Mouse (Mus musculus) liver, embryonic 16.5 days (tissue): ENCODE measurements at regions not wholly inside any gene's neighbourhood (a gene's known extent, or its start where the extent isn't known, plus 50 kb on each side); places are given as distances from the start of the nearest gene placed in this dataset.

ENCODE experiments used
- ATAC-seq: fragments of 200-750 bp; cut with Nextera tagmentation; 2 replicates; pipeline ENCODE4 v1.8.0; 2017; ENCODE audit warnings: low read depth, mild to moderate bottlenecking, moderate number of reproducible peaks, moderate library complexity
- H3K27ac ChIP-seq: fragments of 300-500 bp; sonication (generic); 2 replicates; pipeline ENCODE4 v1.5.1; 2014; ENCODE audit warnings: mild to moderate bottlenecking, low read length
- H3K27me3 ChIP-seq: fragments of 300-500 bp; sonication (generic); 2 replicates; pipeline ENCODE4 v1.6.1; 2014; ENCODE audit warnings: low read depth, low read length, mixed read lengths; ENCODE audit not compliant: control insufficient read depth, insufficient read depth
- H3K36me3 ChIP-seq: fragments of 300-500 bp; sonication (generic); 2 replicates; pipeline ENCODE4 v1.6.1; 2014; ENCODE audit warnings: mild to moderate bottlenecking; ENCODE audit not compliant: control insufficient read depth, insufficient read depth
- H3K4me1 ChIP-seq: fragments of 300-500 bp; sonication (generic); 2 replicates; pipeline ENCODE4 v1.6.1; 2014; ENCODE audit warnings: low read depth, low read length, mixed read lengths; ENCODE audit not compliant: control insufficient read depth
- H3K4me2 ChIP-seq: fragments of 300-500 bp; sonication (generic); 2 replicates; pipeline ENCODE4 v1.6.1; 2014; ENCODE audit warnings: low read depth, low read length, mixed read lengths
- H3K4me3 ChIP-seq: fragments of 300-500 bp; sonication (generic); 2 replicates; pipeline ENCODE4 v1.5.1; 2014; ENCODE audit warnings: low read depth, mild to moderate bottlenecking, low read length
- H3K9ac ChIP-seq: fragments of 300-500 bp; sonication (generic); 2 replicates; pipeline ENCODE4 v1.6.1; 2014; ENCODE audit warnings: low read depth, low read length
- H3K9me3 ChIP-seq: fragments of 300-500 bp; sonication (generic); replicated peaks from 2 replicates; pipeline ENCODE4 v1.6.1; 2016; ENCODE audit warnings: low read length; ENCODE audit not compliant: control insufficient read depth
- WGBS: fragments of 180-500 bp; shearing (Covaris S2); extraction: QIAGEN DNeasy Blood & Tissue Kit; methylation state at CpG from one replicate; pipeline ENCODE4 v1.1.7; 2014; ENCODE audit not compliant: insufficient replicate concordance; 5-methylcytosine and 5-hydroxymethylcytosine counted together

- no peaks in the 10 kb centered on the region for H3K4me1 ChIP-seq
- no peak overlapping the region for H3K4me2 ChIP-seq
- H3K9ac ChIP-seq: no peak overlapping the region
- H3K4me3 ChIP-seq: no peak overlapping the region
- 60% methylated on average over 5 of the region's 5 CpGs for WGBS
- H3K9me3 ChIP-seq: no peaks in the 10 kb centered on the region; the same call in 1 of the 2 replicates
- H3K27me3 ChIP-seq: no peaks in the 10 kb centered on the region
- H3K27ac ChIP-seq: no peak overlapping the region
- no peaks in the 10 kb centered on the region for H3K36me3 ChIP-seq
- no peak for ATAC-seq
These were observed 82.0 kb upstream of the Slc35f3 start for GRCm38 (mm10) chr8:126216391-126216790.

DNA sequence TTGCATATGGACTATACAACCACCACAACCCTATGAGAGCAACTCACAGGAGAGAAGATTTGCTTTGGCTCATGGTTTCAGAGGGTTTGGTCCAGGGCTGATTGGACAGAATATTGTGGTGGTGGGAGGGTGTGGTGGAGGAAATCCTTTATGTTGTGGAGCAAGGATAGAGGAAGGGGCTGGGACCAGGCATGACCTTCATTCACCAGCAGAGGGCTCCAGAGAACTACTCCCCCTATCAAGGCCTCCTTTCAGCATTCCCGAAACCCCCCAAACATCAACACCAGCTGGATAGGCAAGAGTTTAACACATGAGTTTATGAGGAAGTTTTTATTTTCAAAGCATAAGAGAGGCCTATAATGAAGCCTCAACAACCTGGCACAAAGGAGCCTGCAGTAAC, 76.7 kb upstream of the Slc35f3 start:
- Histone ChIP-seq H3K9ac (no peak overlapping the region), H3K4me3 (no peak overlapping the region), H3K9me3 (no peaks in the 10 kb centered on the region; the same call in 1 of the 2 replicates), H3K36me3 (no peaks in the 10 kb centered on the region), H3K27ac (no peak overlapping the region), H3K4me1 (no peaks in the 10 kb centered on the region), H3K27me3 (no peaks in the 10 kb centered on the region), H3K4me2 (no peak overlapping the region)
- no peak for ATAC-seq
- 44% methylated on average over 1 of the region's 1 CpGs for WGBS

- WGBS: 70% methylated on average over 1 of the region's 1 CpGs
- Histone ChIP-seq H3K27ac (no peak overlapping the region), H3K36me3 (no peaks in the 10 kb centered on the region), H3K9ac (no peak overlapping the region), H3K4me3 (no peak overlapping the region), H3K4me2 (no peak overlapping the region), H3K27me3 (no peaks in the 10 kb centered on the region), H3K4me1 (no peaks in the 10 kb centered on the region), H3K9me3 (no peaks in the 10 kb centered on the region; the same call in 1 of the 2 replicates)
- ATAC-seq: no peak
These were observed 66.6 kb upstream of the Slc35f3 start for GRCm38 (mm10) chr8:126231801-126232200.

DNA sequence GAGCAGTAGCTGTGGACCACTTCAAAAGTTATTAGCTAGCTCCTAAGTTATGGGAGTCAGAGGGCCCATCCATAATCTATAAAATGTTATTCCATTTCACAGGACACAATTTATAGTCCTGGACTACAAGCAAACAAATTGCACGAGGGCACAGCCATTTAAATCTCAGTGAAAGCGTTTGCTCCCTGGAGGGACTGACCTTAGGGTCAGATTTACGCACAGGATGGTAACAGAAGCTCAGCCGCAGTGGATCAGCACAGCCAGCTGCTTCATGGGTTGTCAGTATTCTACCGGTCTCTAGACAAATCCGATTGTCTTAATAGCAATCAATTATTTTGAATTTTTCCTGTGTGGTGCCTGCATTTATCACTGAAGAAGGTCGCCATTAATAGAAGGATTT, 65.8 kb upstream of the Slc35f3 start:
- H3K4me1 ChIP-seq: no peaks in the 10 kb centered on the region
- 60% methylated on average over 7 of the region's 7 CpGs for WGBS
- no peaks in the 10 kb centered on the region for H3K36me3 ChIP-seq
- H3K27ac ChIP-seq: no peak overlapping the region
- no peak overlapping the region for H3K4me3 ChIP-seq
- no peak overlapping the region for H3K9ac ChIP-seq
- H3K4me2 ChIP-seq: no peak overlapping the region
- no peaks in the 10 kb centered on the region for H3K27me3 ChIP-seq
- no peak for ATAC-seq
- no peaks in the 10 kb centered on the region; the same call in 1 of the 2 replicates for H3K9me3 ChIP-seq

DNA sequence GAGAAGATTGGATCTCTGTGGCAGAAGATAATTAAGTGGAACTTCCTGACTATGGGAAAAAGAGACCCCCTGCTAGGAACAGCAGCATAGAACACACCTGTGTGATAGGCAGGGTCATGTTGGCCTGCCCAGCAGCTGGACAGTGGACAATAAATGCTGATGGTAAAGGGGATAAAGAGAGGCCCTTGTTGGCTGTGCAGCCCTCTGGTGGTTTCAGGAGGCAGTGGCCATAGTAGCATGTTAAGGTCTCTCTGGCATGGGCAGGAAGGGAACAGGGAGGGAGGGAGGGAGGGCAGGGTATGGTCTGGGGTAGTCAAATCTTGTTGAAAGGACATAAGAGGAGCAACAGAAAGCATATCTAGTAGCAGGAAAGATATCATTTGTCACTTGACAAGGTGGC, 58.7 kb upstream of the Slc35f3 start:
- Histone ChIP-seq H3K4me3 (no peak overlapping the region), H3K4me2 (no peak overlapping the region), H3K9me3 (no peaks in the 10 kb centered on the region), H3K27me3 (no peaks in the 10 kb centered on the region), H3K36me3 (no peaks in the 10 kb centered on the region), H3K27ac (no peak overlapping the region), H3K9ac (no peak overlapping the region), H3K4me1 (no peaks in the 10 kb centered on the region)
- ATAC-seq: no peak

DNA sequence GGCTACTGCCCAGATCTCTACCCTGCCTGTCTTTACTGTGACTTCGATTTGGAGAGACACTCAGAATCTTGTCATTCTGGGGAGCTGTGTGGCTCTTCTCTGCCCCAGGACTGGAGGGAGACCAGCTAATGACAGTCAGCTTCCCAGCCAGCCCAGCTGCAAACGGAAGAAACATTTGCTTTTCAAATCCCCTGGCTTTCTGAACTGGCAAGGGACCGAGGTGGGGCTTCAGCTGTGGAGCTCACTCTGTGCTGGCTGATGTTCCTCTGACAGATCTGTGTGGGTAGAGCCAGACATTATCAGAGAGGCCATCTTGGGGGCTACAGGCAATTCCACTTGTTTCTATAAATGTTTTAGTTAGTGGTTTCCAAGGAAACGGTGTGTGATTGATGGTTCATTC, 54.0 kb upstream of the Slc35f3 start:
- Histone ChIP-seq H3K9ac (no peak overlapping the region), H3K9me3 (no peaks in the 10 kb centered on the region), H3K36me3 (no peaks in the 10 kb centered on the region), H3K4me3 (no peak overlapping the region), H3K27me3 (no peaks in the 10 kb centered on the region), H3K27ac (no peak overlapping the region), H3K4me2 (no peak overlapping the region), H3K4me1 (no peaks in the 10 kb centered on the region)
- ATAC-seq: no peak
- WGBS: 37% methylated on average over 4 of the region's 4 CpGs
